Mouse (Mus musculus) left cerebral cortex, adult 2 months (tissue): Measurements from ENCODE around the gene Cd163. TPM values are rescaled to one million over a fixed set of nuclear protein-coding genes. Genes with fewer than 3 reads are reported as not detected.
A peak's percentile ranks its signal among the peaks of the same experiment; 100 is the strongest.

Experiments used
- DNase-seq, 2 experiments: peaks; one replicate each; pipeline ENCODE4 v3.0.0; 2021 to 2022; ENCODE audit warnings: low spot score in 2 of 2, mixed read lengths in 1 of 2; ENCODE audit errors: extremely low spot score in 1 of 2
- H3K27ac ChIP-seq: fragments of 200-600 bp; 2 replicates; pipeline ENCODE4 v1.8.1; 2022
- H3K4me3 ChIP-seq: fragments of 200-600 bp; 2 replicates; pipeline ENCODE4 v1.8.1; 2022
- CTCF ChIP-seq: fragments of 200-600 bp; IDR thresholded peaks from 2 replicates; pipeline ENCODE4 v1.8.1; 2022; ENCODE audit warnings: antibody characterized with exemption, mild to moderate bottlenecking, moderate library complexity
- intact Hi-C: fragments of 180-260 bp; cut with DNase I; formaldehyde crosslinking; loops from one replicate; pipeline ENCODE4 v1.15.1; 2025
- total RNA-seq, 2 experiments: library from RNA; stranded (reverse); gene quantifications; 2 replicates each; pipeline ENCODE4 v1.2.3; 2021

Gene Cd163
- total RNA-seq, 2 experiments from 2014 or later, result 2.7 to 3.6 TPM

DNA sequence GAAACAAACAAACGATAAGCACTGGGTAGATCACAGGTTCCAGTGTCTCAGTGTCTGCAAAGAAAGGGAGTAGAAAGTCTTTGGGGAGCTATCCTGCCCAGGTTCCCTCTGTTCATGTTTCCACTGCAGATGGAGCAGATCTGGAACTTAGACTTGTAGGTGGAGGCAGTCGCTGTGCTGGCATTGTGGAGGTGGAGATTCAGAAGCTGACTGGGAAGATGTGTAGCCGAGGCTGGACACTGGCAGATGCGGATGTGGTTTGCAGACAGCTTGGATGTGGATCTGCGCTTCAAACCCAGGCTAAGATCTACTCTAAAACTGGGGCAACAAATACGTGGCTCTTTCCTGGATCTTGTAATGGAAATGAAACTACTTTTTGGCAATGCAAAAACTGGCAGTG, 7.8 kb downstream of the Cd163 start:
- intact Hi-C loops, result no loop called here
- no peak overlapping the region for H3K4me3 ChIP-seq
- TF ChIP-seq CTCF, result no peak

DNA sequence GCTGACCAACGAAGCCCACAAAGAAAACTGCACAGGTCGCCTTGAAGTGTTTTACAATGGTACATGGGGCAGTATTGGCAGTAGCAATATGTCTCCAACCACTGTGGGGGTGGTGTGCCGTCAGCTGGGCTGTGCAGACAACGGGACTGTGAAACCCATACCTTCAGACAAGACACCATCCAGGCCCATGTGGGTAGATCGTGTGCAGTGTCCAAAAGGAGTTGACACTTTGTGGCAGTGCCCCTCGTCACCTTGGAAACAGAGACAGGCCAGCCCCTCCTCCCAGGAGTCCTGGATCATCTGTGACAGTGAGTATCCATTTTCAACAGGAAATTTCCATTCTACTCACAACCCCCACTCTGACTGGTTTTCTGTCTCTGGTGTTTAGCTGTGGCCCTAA, 15.9 kb downstream of the Cd163 start:
- DNase-seq, result no peak
- Histone ChIP-seq H3K4me3 (no peak overlapping the region), H3K27ac (no peak overlapping the region)
- TF ChIP-seq CTCF, result no peak
- intact Hi-C loops, result no loop called here

More for the DNA sequence above, 7.8 kb downstream of the Cd163 start:
- no peak for DNase-seq
- H3K27ac ChIP-seq, result no peak overlapping the region

DNA sequence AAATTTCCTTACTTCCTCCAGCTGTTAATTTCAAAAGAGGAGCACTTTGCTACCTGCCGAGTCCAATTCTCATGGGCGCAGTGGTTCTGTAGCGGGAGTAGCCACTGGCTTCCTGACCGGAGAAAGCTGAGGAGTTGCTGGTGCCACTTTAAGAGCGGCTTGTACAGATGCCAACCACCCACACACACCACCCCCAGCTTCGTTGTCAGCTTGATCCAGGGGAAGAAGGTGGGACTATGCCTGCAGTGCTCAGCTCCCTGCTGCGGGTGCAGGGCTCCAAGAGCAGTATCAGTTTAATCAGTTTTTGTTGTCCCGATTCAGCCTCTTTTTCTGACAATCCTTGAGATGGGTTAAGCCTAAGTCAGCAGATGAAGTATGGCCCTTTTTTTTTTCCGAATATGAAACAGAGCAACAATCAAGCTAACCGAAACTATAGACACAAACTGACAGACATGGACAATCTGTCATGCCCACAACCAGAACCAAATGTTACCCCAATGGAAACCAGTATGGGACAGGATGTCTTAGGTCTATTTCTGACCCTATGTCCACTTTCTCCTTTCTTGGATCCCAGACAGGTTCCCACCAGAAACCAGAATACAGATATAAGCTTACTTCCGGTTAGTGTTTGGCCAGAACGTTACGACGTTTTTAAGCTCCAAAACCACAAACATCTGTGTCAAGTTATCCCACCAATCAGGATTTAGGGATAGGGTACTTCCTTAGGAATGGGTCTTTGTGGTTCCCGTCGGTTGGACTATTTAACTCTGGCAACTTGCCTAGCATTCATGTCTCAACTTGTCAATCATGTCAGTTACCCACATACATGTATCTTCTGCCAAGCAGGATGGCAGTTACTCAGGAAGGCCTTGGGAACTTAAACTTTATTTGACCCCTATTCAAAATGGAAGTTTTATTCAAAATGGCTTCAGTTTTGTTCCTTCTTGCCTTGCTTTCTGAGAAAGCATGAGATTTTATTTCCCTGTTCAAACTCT, 17.3 kb downstream of the Cd163 start:
- peak; percentile 56 to 64 for DNase-seq
- Histone ChIP-seq H3K4me3 (no peak overlapping the region), H3K27ac (no peak overlapping the region)
- TF ChIP-seq CTCF, result no peak
- intact Hi-C loops, result no loop called here

DNA sequence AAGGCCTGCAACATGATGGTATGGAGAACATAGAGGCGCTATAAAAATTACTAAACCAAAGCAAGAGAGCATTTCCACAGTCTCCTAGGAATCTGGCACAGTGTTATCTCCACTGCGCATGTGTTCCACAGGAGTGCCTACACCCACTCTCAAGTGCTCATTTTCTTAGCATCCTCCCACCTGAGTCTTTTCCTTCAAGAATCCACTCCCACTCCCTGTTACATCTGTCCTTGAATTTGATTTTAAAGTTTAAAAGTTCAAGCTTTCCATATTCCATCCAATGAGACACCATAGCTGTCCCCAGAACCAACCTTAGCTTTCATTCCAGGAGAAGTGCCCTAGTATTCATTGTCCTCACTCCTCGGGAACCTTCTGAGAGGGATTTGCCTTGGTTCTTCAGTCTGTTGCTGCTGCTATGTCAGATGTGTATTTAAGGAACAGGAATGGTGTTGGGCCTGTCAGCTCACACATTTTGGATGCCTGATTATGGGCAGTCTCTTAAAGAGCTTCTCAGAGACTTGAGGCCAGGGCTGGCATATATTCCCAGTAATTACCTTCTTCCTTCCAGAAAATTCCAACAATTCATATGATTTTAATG, 24.0 kb downstream of the Cd163 start:
- intact Hi-C loops, result no loop called here
- DNase-seq, result peak in 1 of 2 experiments; percentile 32
- peak overlapping the region; percentile 57; the same call in 1 of the 2 replicates for H3K27ac ChIP-seq
- no peak for TF ChIP-seq CTCF
- H3K4me3 ChIP-seq, result no peak overlapping the region

DNA sequence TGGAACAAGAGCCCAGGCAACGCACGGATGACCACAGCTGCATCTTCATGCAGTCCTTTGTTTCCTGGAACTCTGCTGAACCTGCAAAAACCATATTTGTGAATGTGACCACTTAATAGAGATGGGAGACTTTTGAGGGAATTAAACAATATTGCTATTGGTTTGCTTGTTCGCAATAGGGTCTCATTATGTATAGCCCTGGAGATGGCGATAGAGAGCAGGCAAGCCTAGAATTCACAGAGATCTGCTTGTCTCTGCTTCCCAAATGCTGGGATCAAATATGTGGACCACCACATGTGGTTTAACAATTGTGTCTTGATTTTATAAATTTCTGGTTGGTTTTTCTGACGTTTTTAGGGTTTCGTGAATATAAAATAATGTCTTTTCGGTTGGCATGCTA, 25.2 kb downstream of the Cd163 start:
- intact Hi-C loops, result no loop called here
- H3K4me3 ChIP-seq, result no peak overlapping the region
- TF ChIP-seq CTCF, result peak; percentile 20
- H3K27ac ChIP-seq, result no peak overlapping the region
- no peak for DNase-seq

DNA sequence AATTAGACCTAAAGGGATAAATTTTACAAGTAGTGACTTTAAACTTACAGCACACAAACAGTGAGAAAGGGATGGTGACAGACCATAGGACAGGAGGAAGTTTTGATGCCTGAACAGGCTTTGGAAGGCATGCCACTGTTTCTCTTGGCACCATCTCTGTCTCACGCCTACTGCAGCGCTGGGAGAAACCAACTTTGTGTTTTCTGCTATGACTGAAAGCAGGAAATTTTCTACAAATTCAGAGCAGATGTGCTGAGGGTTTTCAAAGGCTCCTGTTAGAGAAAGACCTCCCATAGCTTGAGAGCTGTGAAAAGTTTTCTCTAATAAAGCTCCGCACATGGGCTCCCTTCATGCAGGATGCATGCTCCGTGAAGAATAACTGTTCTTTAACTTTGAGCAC, 40.6 kb downstream of the Cd163 start:
- intact Hi-C loops, result no loop called here
- H3K4me3 ChIP-seq, result no peak overlapping the region
- no peak for DNase-seq

DNA sequence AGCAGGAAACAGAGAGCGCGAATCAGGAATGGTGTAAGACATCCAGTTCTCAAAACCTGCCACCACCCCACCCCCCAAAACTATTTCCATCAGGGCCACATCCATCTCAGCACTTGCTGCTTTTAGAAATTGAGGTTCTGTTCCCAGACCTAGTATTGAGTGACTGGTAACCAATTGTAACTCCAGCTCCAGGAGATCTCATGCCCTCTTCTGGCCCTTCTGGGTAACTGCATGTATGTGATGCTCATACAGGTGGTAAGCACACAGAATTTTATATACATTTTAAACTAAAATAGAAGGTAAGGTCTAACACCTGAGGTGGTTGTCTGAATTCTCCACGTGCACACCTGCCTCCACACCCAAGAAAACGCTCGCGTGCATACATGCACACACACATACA, 42.2 kb downstream of the Cd163 start:
- DNase-seq, result no peak
- intact Hi-C loops, result no loop called here

More for the DNA sequence above, 40.6 kb downstream of the Cd163 start:
- TF ChIP-seq CTCF, result no peak
- no peak overlapping the region for H3K27ac ChIP-seq

DNA sequence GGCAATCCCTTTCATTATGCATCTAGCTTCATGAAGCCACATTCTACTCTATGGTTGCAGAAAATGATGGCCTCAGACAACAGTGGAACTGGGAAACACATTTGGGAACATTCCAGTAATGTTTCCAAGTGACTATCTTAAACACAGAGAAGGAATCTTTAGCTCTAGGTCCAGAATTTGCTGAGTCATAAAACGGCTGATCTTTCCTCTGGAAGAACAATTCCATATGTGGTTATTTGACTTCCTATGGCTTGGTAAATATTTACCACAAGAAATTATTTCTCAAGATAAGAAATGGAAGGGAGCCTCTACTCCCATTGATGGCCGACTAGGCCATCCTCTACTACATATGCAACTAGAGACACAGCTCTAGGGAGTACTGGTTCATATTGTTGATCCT, 48.8 kb downstream of the Cd163 start:
- no peak for DNase-seq
- no peak overlapping the region for H3K4me3 ChIP-seq
- intact Hi-C loops, result no loop called here
- H3K27ac ChIP-seq, result no peak overlapping the region
- no peak for TF ChIP-seq CTCF

More for the DNA sequence above, 42.2 kb downstream of the Cd163 start:
- peak; percentile 8; the same call in 1 of the 2 replicates for TF ChIP-seq CTCF
- H3K27ac ChIP-seq, result no peak overlapping the region
- no peak overlapping the region for H3K4me3 ChIP-seq

DNA sequence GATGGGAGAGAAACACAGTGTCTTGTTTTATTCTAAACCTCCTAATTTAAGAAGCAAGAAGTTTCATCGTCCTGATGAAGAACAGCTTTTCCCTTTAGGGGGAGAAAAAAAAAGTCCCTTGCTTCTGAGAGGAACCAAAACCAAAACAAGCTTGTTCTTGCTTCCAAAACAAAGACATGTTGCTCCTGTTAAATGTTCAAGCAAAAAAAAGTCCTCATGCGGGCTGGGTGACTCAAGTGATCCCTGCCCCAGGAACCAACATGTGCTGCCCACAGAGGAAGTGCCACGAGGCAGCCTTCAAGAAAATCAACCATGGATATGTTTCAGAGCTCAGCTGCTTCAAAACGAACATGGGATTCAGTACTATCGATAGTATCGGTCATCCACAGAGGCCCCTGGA, 54.5 kb downstream of the Cd163 start:
- Histone ChIP-seq H3K27ac (no peak overlapping the region), H3K4me3 (no peak overlapping the region)
- no peak for TF ChIP-seq CTCF
- DNase-seq, result no peak
- intact Hi-C loops, result no loop called here

DNA sequence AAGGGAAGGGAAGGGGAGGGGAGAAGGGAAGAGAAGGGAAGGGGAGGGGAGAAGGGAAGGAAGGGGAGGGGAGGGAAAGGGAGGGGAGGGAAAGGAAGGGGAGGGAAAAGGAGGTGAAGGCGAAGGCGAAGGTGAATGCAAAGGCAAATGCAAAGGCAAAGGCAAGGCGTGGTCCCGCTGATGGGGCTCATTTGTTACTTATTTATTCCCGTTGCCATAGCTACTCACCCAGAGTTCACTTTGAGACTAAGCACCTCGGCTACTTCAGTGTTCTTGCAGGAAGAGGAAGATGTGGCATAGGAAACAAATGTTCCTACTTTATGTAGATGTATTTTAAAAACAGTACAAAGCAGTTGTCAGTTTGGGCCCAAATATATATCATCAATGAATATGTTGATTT, 56.1 kb downstream of the Cd163 start:
- DNase-seq, result no peak
- no peak for TF ChIP-seq CTCF
- intact Hi-C loops, result no loop called here
- Histone ChIP-seq H3K4me3 (no peak overlapping the region), H3K27ac (no peak overlapping the region)

DNA sequence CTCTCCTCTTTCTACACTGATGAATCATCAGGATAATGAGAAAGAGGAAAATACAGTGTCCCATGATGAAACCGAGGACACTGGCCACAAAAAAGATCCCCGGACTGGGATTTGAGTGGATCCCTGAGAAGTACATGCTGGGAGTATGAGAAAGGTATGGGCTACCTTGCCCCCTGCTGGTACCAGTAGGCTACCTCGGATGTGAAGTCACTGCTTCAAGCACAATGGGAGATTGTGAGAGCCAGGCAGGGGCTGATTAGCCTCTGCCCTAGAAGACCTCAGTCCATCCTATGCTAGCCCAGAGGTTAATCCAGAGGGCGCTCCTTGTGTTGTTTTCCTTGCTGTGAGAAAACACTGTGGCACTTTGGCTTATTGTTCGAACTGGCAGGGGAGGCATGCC, 59.9 kb downstream of the Cd163 start:
- intact Hi-C loops, result no loop called here
- TF ChIP-seq CTCF, result peak; percentile 38
- no peak overlapping the region for H3K4me3 ChIP-seq
- DNase-seq, result no peak
- no peak overlapping the region for H3K27ac ChIP-seq

DNA sequence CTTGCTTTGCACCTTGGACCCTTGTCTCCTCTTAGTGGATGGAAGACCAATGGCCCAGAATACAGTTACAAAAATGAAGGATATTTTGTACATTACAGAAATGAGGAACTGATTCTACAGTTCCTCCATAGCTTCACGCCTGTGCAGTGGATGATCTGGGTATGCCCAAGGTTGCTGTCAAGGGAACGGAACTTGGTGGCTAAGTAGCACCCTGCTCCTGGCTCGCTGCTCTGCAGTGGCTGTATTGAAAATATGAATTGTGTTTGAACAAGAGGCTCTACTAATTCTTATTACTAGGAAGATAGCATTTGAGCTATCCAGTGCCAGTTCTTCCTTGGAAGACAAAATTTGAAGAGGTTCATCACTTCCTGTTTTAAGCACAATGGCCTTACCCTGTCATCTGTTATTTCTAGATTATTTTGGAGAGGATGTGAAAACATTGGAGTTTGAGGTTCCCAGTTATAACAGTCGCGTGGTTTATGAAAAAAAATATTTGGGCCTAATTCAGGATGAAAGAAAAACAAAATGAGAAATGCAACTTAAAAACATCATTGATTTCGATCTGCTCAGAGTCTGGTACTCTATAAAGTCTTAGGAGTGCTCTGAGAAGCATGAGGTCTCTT, 69.2 kb downstream of the Cd163 start:
- intact Hi-C loops, result loop anchor here (10.0 kb wide), 1 partner anchor 1479 kb away; no protein-coding TSS in a partner anchor
- H3K27ac ChIP-seq, result no peak overlapping the region

More for the DNA sequence above, 69.2 kb downstream of the Cd163 start:
- H3K4me3 ChIP-seq, result no peak overlapping the region
- no peak for DNase-seq
- no peak for TF ChIP-seq CTCF
